Mouse (Mus musculus): Measurements from ENCODE around the gene Rnf213.

- no peak for TF ChIP-seq POLR2A (IDR thresholded peaks at IDR 0.05; ENCODE audit: borderline replicate concordance, low read depth, low read length)
- TF ChIP-seq CTCF (IDR thresholded peaks at IDR 0.05; ENCODE audit: low read depth, low read length): no peak
Measured at GRCm38 (mm10) chr11:119352113-119352512, 40.8 kb upstream of the Rnf213 start.
